Mouse (Mus musculus) MEL (cell line): ENCODE measurements around the gene Bmpr1a. TPM values are rescaled to one million over a fixed set of nuclear protein-coding genes. Genes with fewer than 3 reads are reported as not detected.
A peak's percentile ranks its signal among the peaks of the same experiment; 100 is the strongest.

Experiments
- DNase-seq: peaks from one replicate; pipeline ENCODE4 v3.0.0; 2011; ENCODE audit warnings: low read depth, low spot score
- H3K27ac ChIP-seq: 2 replicates; pipeline ENCODE4 v1.5.1; 2012; ENCODE audit warnings: low read depth, mild to moderate bottlenecking, control low read depth, low read length, moderate library complexity; ENCODE audit not compliant: control insufficient read depth
- H3K27me3 ChIP-seq, 2 experiments: fragments of 150-350 bp in 1 of 2; sonication (generic) in 1 of 2; 2 replicates each; pipeline ENCODE4 v1.6.1; 2012; ENCODE audit warnings: low read length in 2 of 2, mild to moderate bottlenecking in 2 of 2, improper control_type of control experiment in 1 of 2, moderate library complexity in 1 of 2; ENCODE audit not compliant: insufficient read depth in 2 of 2, control insufficient read depth in 1 of 2
- H3K36me3 ChIP-seq, 2 experiments: 2 replicates each; pipeline ENCODE4 v1.6.1; 2012 to 2014; ENCODE audit warnings: low read length in 2 of 2, improper control_type of control experiment in 1 of 2, inconsistent platforms in 1 of 2, mild to moderate bottlenecking in 1 of 2; ENCODE audit not compliant: insufficient read depth in 2 of 2, control insufficient read depth in 1 of 2
- H3K4me1 ChIP-seq, 2 experiments: fragments of 150-350 bp in 1 of 2; sonication (generic) in 1 of 2; 2 replicates each; pipeline ENCODE4 v1.6.1; 2012; ENCODE audit warnings: low read length in 2 of 2, improper control_type of control experiment in 1 of 2, mild to moderate bottlenecking in 1 of 2; ENCODE audit not compliant: insufficient read depth in 2 of 2, control insufficient read depth in 1 of 2
- H3K4me3 ChIP-seq, 2 experiments: fragments of 150-350 bp in 1 of 2; sonication (generic) in 1 of 2; 2 replicates each; pipeline ENCODE4 v1.5.1; 2012; ENCODE audit warnings: low read depth in 2 of 2, low read length in 2 of 2, mild to moderate bottlenecking in 2 of 2, moderate library complexity in 2 of 2, control low read depth in 1 of 2, improper control_type of control experiment in 1 of 2; ENCODE audit not compliant: control insufficient read depth in 1 of 2, insufficient read depth in 1 of 2
- H3K79me2 ChIP-seq: 2 replicates; pipeline ENCODE4 v1.6.1; 2012; ENCODE audit warnings: mild to moderate bottlenecking, low read length, moderate library complexity; ENCODE audit not compliant: control insufficient read depth, poor library complexity, insufficient read depth
- H3K9ac ChIP-seq: 2 replicates; pipeline ENCODE4 v1.6.1; 2012; ENCODE audit warnings: low read depth, mild to moderate bottlenecking, control low read depth, low read length, moderate library complexity; ENCODE audit not compliant: control insufficient read depth, poor library complexity, severe bottlenecking
- H3K9me3 ChIP-seq: fragments of 150-350 bp; sonication (generic); replicated peaks from 2 replicates; pipeline ENCODE4 v1.6.1; 2012; ENCODE audit warnings: mild to moderate bottlenecking, low read length, improper control_type of control experiment, moderate library complexity; ENCODE audit not compliant: insufficient read depth
- BHLHE40 ChIP-seq: IDR thresholded peaks from 2 replicates; pipeline ENCODE4 v1.6.1; 2012; ENCODE audit warnings: low read depth, mild to moderate bottlenecking, inconsistent platforms, low read length, improper control_type of control experiment, borderline replicate concordance
- CHD2 ChIP-seq: IDR thresholded peaks from 2 replicates; pipeline ENCODE4 v1.6.1; 2011; ENCODE audit warnings: low read length, improper control_type of control experiment
- CTCF ChIP-seq, 3 experiments: IDR thresholded peaks in 2 of 3; conservative IDR thresholded peaks in 1 of 3; 2 replicates each; pipeline ENCODE4 v1.5.1; 2011 to 2012; ENCODE audit warnings: low read length in 3 of 3, low read depth in 2 of 3, mild to moderate bottlenecking in 2 of 3, improper control_type of control experiment in 1 of 3, inconsistent platforms in 1 of 3, mixed read lengths in 1 of 3, moderate library complexity in 1 of 3; ENCODE audit not compliant: control insufficient read depth in 1 of 3, insufficient read depth in 1 of 3, poor library complexity in 1 of 3, severe bottlenecking in 1 of 3
- ELF1 ChIP-seq: IDR thresholded peaks from 2 replicates; pipeline ENCODE4 v1.6.1; 2014; ENCODE audit warnings: low read depth, mild to moderate bottlenecking, inconsistent platforms, low read length, improper control_type of control experiment, moderate library complexity
- ETS1 ChIP-seq: IDR thresholded peaks from 2 replicates; pipeline ENCODE4 v1.6.1; 2012; ENCODE audit warnings: low read depth, mild to moderate bottlenecking, inconsistent platforms, low read length, improper control_type of control experiment, moderate library complexity
- GABPA ChIP-seq: IDR thresholded peaks from 2 replicates; pipeline ENCODE4 v1.6.1; 2012; ENCODE audit warnings: low read depth, mild to moderate bottlenecking, inconsistent platforms, low read length, improper control_type of control experiment, moderate library complexity
- GATA1 ChIP-seq: IDR thresholded peaks from 2 replicates; pipeline ENCODE4 v1.6.1; 2011; ENCODE audit warnings: low read depth, low read length, improper control_type of control experiment
- HCFC1 ChIP-seq: IDR thresholded peaks from 2 replicates; pipeline ENCODE4 v1.6.1; 2012; ENCODE audit warnings: low read depth, mild to moderate bottlenecking, inconsistent platforms, low read length, improper control_type of control experiment, moderate library complexity
- JUND ChIP-seq: IDR thresholded peaks from 2 replicates; pipeline ENCODE4 v1.6.1; 2011; ENCODE audit warnings: low read depth, mild to moderate bottlenecking, improper control_type of control experiment, low read length
- KAT2A ChIP-seq: conservative IDR thresholded peaks from 2 replicates; pipeline ENCODE4 v1.6.1; 2012; ENCODE audit warnings: low read depth, low read length, improper control_type of control experiment, inconsistent platforms
- MAFK ChIP-seq: IDR thresholded peaks from 2 replicates; pipeline ENCODE4 v1.6.1; 2011; ENCODE audit warnings: low read depth, mild to moderate bottlenecking, low read length, improper control_type of control experiment, borderline replicate concordance
- MAX ChIP-seq: IDR thresholded peaks from 2 replicates; pipeline ENCODE4 v1.6.1; 2011; ENCODE audit warnings: low read length, improper control_type of control experiment
- MAZ ChIP-seq: IDR thresholded peaks from 2 replicates; pipeline ENCODE4 v1.6.1; 2012; ENCODE audit warnings: low read depth, mild to moderate bottlenecking, inconsistent platforms, low read length, improper control_type of control experiment
- MEF2A ChIP-seq: IDR thresholded peaks from 2 replicates; pipeline ENCODE4 v1.6.1; 2014; ENCODE audit warnings: low read depth, mild to moderate bottlenecking, inconsistent platforms, low read length, improper control_type of control experiment; ENCODE audit not compliant: poor library complexity, insufficient replicate concordance, severe bottlenecking; ENCODE audit errors: extremely low read depth
- MXI1 ChIP-seq: IDR thresholded peaks from 2 replicates; pipeline ENCODE4 v1.6.1; 2011; ENCODE audit warnings: mild to moderate bottlenecking, low read depth, low read length, improper control_type of control experiment
- NELFE ChIP-seq: IDR thresholded peaks from 2 replicates; pipeline ENCODE4 v1.6.1; 2011; ENCODE audit warnings: low read depth, low read length, improper control_type of control experiment
- NRF1 ChIP-seq: IDR thresholded peaks from 2 replicates; pipeline ENCODE4 v1.6.1; 2014; ENCODE audit warnings: low read depth, mild to moderate bottlenecking, inconsistent platforms, low read length, improper control_type of control experiment, moderate library complexity; ENCODE audit not compliant: poor library complexity, insufficient read depth, severe bottlenecking
- POLR2A ChIP-seq, 2 experiments: IDR thresholded peaks; 2 replicates each; pipeline ENCODE4 v1.6.1; 2011 to 2012; ENCODE audit warnings: low read length in 2 of 2, mild to moderate bottlenecking in 2 of 2, control low read depth in 1 of 2, improper control_type of control experiment in 1 of 2, low read depth in 1 of 2, moderate library complexity in 1 of 2; ENCODE audit not compliant: control insufficient read depth in 1 of 2, insufficient read depth in 1 of 2, poor library complexity in 1 of 2
- RAD21 ChIP-seq: IDR thresholded peaks from 2 replicates; pipeline ENCODE4 v1.6.1; 2011; ENCODE audit warnings: mild to moderate bottlenecking, low read depth, low read length, improper control_type of control experiment
- RCOR1 ChIP-seq: IDR thresholded peaks from 2 replicates; pipeline ENCODE4 v1.6.1; 2012; ENCODE audit warnings: low read depth, mild to moderate bottlenecking, inconsistent platforms, low read length, improper control_type of control experiment
- SIN3A ChIP-seq: IDR thresholded peaks from 2 replicates; pipeline ENCODE4 v1.6.1; 2012; ENCODE audit warnings: low read length, improper control_type of control experiment, inconsistent platforms
- TAL1 ChIP-seq: IDR thresholded peaks from 2 replicates; pipeline ENCODE4 v1.6.1; 2012; ENCODE audit warnings: mild to moderate bottlenecking, inconsistent platforms, low read length, moderate library complexity, mixed read lengths
- TBP ChIP-seq: IDR thresholded peaks from 2 replicates; pipeline ENCODE4 v1.8.0; 2011; ENCODE audit warnings: low read depth, low read length, improper control_type of control experiment
- TCF12 ChIP-seq: IDR thresholded peaks from 2 replicates; pipeline ENCODE4 v1.6.1; 2014; ENCODE audit warnings: low read depth, mild to moderate bottlenecking, inconsistent platforms, low read length, improper control_type of control experiment, moderate library complexity
- UBTF ChIP-seq: IDR thresholded peaks from 2 replicates; pipeline ENCODE4 v1.6.1; 2012; ENCODE audit warnings: low read depth, mild to moderate bottlenecking, inconsistent platforms, low read length, improper control_type of control experiment, moderate library complexity, borderline replicate concordance; ENCODE audit not compliant: insufficient read depth
- USF1 ChIP-seq: IDR thresholded peaks from 2 replicates; pipeline ENCODE4 v1.6.1; 2014; ENCODE audit warnings: low read depth, mild to moderate bottlenecking, inconsistent platforms, low read length, improper control_type of control experiment, moderate library complexity
- ZC3H11A ChIP-seq: IDR thresholded peaks from 2 replicates; pipeline ENCODE4 v1.6.1; 2012; ENCODE audit warnings: low read depth, mild to moderate bottlenecking, inconsistent platforms, low read length, improper control_type of control experiment
- ZKSCAN1 ChIP-seq: IDR thresholded peaks from 2 replicates; pipeline ENCODE4 v1.6.1; 2012; ENCODE audit warnings: low read depth, mild to moderate bottlenecking, inconsistent platforms, low read length, improper control_type of control experiment, moderate library complexity
- ZMIZ1 ChIP-seq: IDR thresholded peaks from 2 replicates; pipeline ENCODE4 v1.6.1; 2012; ENCODE audit warnings: low read depth, mild to moderate bottlenecking, inconsistent platforms, low read length, improper control_type of control experiment, moderate library complexity
- polyA plus RNA-seq, 2 experiments: library from polyadenylated mRNA; stranded (reverse) in 1 of 2; unstranded in 1 of 2; fragments of >175 nt in 1 of 2; fragments of >200 nt in 1 of 2; gene quantifications; 2 replicates each; pipeline versions ENCODE4 v1.2.1 to v1.2.4; 2012; ENCODE audit warnings: low replicate concordance in 2 of 2, low read depth in 1 of 2; ENCODE audit not compliant: insufficient read length in 2 of 2, insufficient read depth in 1 of 2, missing spikeins in 1 of 2
- total RNA-seq: library from RNA; depleted of rRNA; stranded (reverse); fragments of 300-350 nt; gene quantifications from 2 replicates; pipeline ENCODE4 v1.2.3, GENCODE M21; 2012

Bmpr1a gene
- total and polyA plus RNA-seq, 3 experiments: 3.1 TPM; not detected in 1

DNA sequence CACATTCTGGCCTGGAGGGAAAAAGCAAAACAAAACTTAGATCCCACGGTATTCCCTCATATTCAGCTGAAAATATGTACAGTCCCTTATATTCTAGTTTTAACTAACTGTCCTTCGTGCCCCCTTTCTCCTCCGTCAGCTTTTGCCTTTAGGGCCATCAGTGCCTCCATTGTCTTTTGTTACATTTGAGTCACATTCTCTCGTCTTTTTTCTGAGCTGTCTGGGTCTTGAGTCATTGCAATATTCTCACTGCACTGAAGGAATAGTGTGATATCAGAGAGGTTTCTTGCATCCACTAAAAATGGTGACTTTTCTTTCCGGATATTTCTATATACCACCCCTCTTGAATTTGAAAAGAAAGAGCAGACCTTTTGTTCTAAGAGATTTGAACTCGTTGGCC is 618 bp upstream of the Bmpr1a start:
- Histone ChIP-seq H3K4me1 (peaks cover 2 to 5% of the 10 kb centered on the region in 2 experiments; a peak in 3 of 4 replicates), H3K27me3 (no peaks in the 10 kb centered on the region)
- TF ChIP-seq ELF1: no peak
- TF ChIP-seq GATA1: no peak
- TF ChIP-seq POLR2A (IDR thresholded peaks at IDR 0.05; ENCODE audit: control insufficient read depth in 1 of 2, insufficient read depth in 1 of 2, low read depth in 1 of 2, low read length in 2 of 2, poor library complexity in 1 of 2): no peak
- no peak for TF ChIP-seq NRF1
- no peak for TF ChIP-seq UBTF
- TF ChIP-seq ZKSCAN1: no peak
- TF ChIP-seq BHLHE40: no peak
- TF ChIP-seq KAT2A: no peak
- no peak for TF ChIP-seq USF1
- TF ChIP-seq ETS1: no peak
- no peak for TF ChIP-seq MXI1
- no peak for TF ChIP-seq JUND
- TF ChIP-seq TAL1: no peak
- TF ChIP-seq RAD21: no peak

DNA sequence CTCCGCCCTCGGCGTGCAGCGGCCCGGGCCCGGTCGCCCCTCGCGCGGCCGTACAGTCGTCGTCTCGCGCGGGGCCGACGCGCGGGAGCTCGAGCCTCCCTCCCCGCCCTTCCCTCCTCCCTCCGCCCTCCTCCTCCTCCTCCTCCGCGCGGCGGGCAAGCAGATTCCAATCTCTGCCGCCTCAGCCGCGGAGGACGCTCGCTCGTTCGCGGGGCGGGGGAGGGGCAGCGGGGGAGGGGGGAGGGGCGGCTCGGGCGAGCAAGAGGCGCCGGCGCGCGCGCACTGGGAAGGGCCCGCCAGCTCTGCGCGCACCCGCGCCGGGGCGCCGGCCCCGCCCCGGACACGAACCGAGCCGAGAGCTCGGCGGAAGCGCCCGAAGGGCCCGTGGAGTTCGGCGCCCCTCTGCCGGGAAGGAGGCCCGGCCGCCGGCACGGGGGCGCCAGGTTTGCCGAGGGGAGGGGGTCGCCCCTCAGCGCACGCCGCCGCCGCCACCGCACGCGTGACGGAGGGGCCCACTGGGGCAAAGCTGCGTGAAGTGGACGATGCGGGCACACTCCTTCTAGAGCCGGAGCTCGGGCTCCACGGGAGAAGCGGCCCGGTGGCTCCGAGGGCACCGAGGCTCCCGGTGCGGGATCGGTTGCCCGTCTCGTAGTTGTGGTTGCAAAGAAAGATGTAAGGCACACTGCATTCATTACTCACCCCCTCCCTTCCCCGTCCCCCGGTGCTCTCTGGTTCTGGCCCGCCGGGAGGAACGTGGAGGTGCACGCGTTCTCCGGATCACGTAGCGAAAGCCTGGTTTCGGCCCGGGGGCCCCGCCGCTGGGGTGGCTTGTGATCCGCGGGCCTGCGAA is 441 bp downstream of the Bmpr1a start:
- H3K79me2 ChIP-seq: peaks cover 5% of the 10 kb centered on the region
- no peaks in the 10 kb centered on the region for H3K4me1 ChIP-seq
- peak overlapping the region; percentile 86 to 90 for H3K4me3 ChIP-seq
- peak overlapping the region; percentile 83 for H3K9ac ChIP-seq
- H3K9me3 ChIP-seq: no peaks in the 10 kb centered on the region
- no peaks in the 10 kb centered on the region; a peak in 1 of 4 replicates for H3K36me3 ChIP-seq
- DNase-seq: peak; percentile 68
- H3K27ac ChIP-seq: peak overlapping the region; percentile 59
- H3K27me3 ChIP-seq: no peaks in the 10 kb centered on the region
- TF ChIP-seq ZMIZ1 (no peak), TCF12 (no peak), RCOR1 (0 out of 2 replicates have a peak, but pooled peaks have one; percentile 23), HCFC1 (no peak), RAD21 (no peak), CTCF (IDR thresholded peaks at IDR 0.05 in 2 of 3, conservative IDR thresholded peaks at IDR 0.05 in 1 of 3; ENCODE audit: control insufficient read depth in 1 of 3, insufficient read depth in 1 of 3, low read depth in 2 of 3, low read length in 3 of 3, poor library complexity in 1 of 3, severe bottlenecking in 1 of 3) (no peak), MEF2A (no peak), ZC3H11A (no peak), SIN3A (no peak), NELFE (peak; percentile 38; the same call in 1 of the 2 replicates), USF1 (no peak), MAFK (no peak), ELF1 (no peak), ETS1 (no peak), CHD2 (no peak), NRF1 (peak; percentile 52; the same call in 1 of the 2 replicates), MAX (no peak), TBP (no peak), MXI1 (no peak), UBTF (no peak), MAZ (no peak), GABPA (no peak)

More for the DNA sequence above, 618 bp upstream of the Bmpr1a start:
- Histone ChIP-seq H3K4me3 (no peak overlapping the region), H3K36me3 (no peaks in the 10 kb centered on the region; a peak in 2 of 4 replicates), H3K9ac (no peak overlapping the region), H3K79me2 (peaks cover 5% of the 10 kb centered on the region), H3K9me3 (no peaks in the 10 kb centered on the region), H3K27ac (no peak overlapping the region)
- DNase-seq: peak; percentile 8
